Mouse (Mus musculus): ENCODE data around the gene Rhot2.

GRCm38 (mm10) chr17:25883268-25883667 lies 38.6 kb upstream of the Rhot2 start:
- TF ChIP-seq POLR2A (IDR thresholded peaks at IDR 0.05; ENCODE audit: extremely low read depth, insufficient read depth, low read length) (no peak), CTCF (IDR thresholded peaks at IDR 0.05; ENCODE audit: extremely low read depth, insufficient read depth, low read length) (no peak)
